Mouse (Mus musculus) lung, adult 2 months (tissue): Measurements from ENCODE around the gene Rnf44. TPM values are rescaled to one million over a fixed set of nuclear protein-coding genes. Genes with fewer than 3 reads are reported as not detected.
A peak's percentile ranks its signal among the peaks of the same experiment; 100 is the strongest.

Source experiments
- DNase-seq: peaks from one replicate; pipeline ENCODE4 v3.0.0; 2022
- H3K4me1 ChIP-seq: fragments of 200-500 bp; 2 replicates; pipeline ENCODE4 v1.6.1; 2011; ENCODE audit warnings: low read length; ENCODE audit not compliant: control insufficient read depth, insufficient read depth
- H3K4me3 ChIP-seq: fragments of 200-500 bp; replicated peaks from 2 replicates; pipeline ENCODE3; 2011; ENCODE audit warnings: low read depth, mild to moderate bottlenecking, control low read depth, low read length; ENCODE audit errors: extremely low read depth
- CTCF ChIP-seq: fragments of 200-500 bp; IDR thresholded peaks from 2 replicates; pipeline ENCODE4 v1.5.1; 2011; ENCODE audit warnings: mild to moderate bottlenecking, low read length, control low read depth; ENCODE audit not compliant: insufficient read depth
- POLR2A ChIP-seq: fragments of 200-500 bp; IDR thresholded peaks from 2 replicates; pipeline ENCODE4 v1.6.1; 2011; ENCODE audit warnings: low read depth, mild to moderate bottlenecking, control low read depth, low read length, borderline replicate concordance; ENCODE audit errors: extremely low read depth
- WGBS: fragments of 180-500 bp; shearing (Covaris S2); methylation state at CpG from one replicate; pipeline ENCODE4 v1.1.7; 2018; 5-methylcytosine and 5-hydroxymethylcytosine counted together
- polyA plus RNA-seq: library from polyadenylated mRNA; depleted of rRNA; stranded (reverse); fragments of >200 nt; gene quantifications from 2 replicates; pipeline ENCODE4 v1.2.3, GENCODE M21; 2012

Rnf44 gene
- polyA plus RNA-seq, 1 experiment, result 256 TPM

- DNase-seq, result peak; percentile 76
- TF ChIP-seq POLR2A, result peak; percentile 38; the same call in 1 of the 2 replicates
- TF ChIP-seq CTCF, result no peak
- Histone ChIP-seq H3K4me1 (peaks cover 22% of the 10 kb centered on the region), H3K4me3 (peak overlapping the region; percentile 62)
- WGBS, result under 1% methylated on average over 35 of the region's 35 CpGs
Observed at GRCm38 (mm10) chr13:54687096-54687495, 6.6 kb downstream of the Rnf44 start.

GRCm38 (mm10) chr13:54686139-54687053, 7.3 kb downstream of the Rnf44 start:
- DNase-seq, result no peak
- H3K4me3 ChIP-seq, result peak overlapping the region; percentile 62
- TF ChIP-seq POLR2A (no peak), CTCF (no peak)
- 4% methylated on average over 19 of the region's 19 CpGs for WGBS
- H3K4me1 ChIP-seq, result peaks cover 17% of the 10 kb centered on the region

- no peak overlapping the region for H3K4me3 ChIP-seq
- peak; percentile 56 for DNase-seq
- 48% methylated on average over 2 of the region's 2 CpGs for WGBS
- TF ChIP-seq POLR2A (no peak), CTCF (peak; percentile 71)
- H3K4me1 ChIP-seq, result peaks cover 17% of the 10 kb centered on the region
Observed at GRCm38 (mm10) chr13:54685174-54685573, 8.5 kb downstream of the Rnf44 start.

GRCm38 (mm10) chr13:54684140-54684896, 9.4 kb downstream of the Rnf44 start:
- Histone ChIP-seq H3K4me1 (peaks cover 17% of the 10 kb centered on the region), H3K4me3 (no peak overlapping the region)
- TF ChIP-seq POLR2A, result no peak
- TF ChIP-seq CTCF, result no peak
- WGBS, result 77% methylated on average over 3 of the region's 3 CpGs
- no peak for DNase-seq

GRCm38 (mm10) chr13:54683301-54683700, 10.4 kb downstream of the Rnf44 start:
- Histone ChIP-seq H3K4me1 (peaks cover 17% of the 10 kb centered on the region), H3K4me3 (no peak overlapping the region)
- WGBS, result 91% methylated on average over 3 of the region's 3 CpGs
- DNase-seq, result no peak
- TF ChIP-seq POLR2A, result no peak
- no peak for TF ChIP-seq CTCF

- DNase-seq, result no peak
- no peak overlapping the region for H3K4me3 ChIP-seq
- WGBS, result 80% methylated on average over 8 of the region's 8 CpGs
- H3K4me1 ChIP-seq, result peaks cover 13% of the 10 kb centered on the region
- TF ChIP-seq CTCF (no peak), POLR2A (no peak)
Observed at GRCm38 (mm10) chr13:54681291-54681690, 12.4 kb downstream of the Rnf44 start.

- WGBS, result 79% methylated on average over 17 of the region's 17 CpGs
- no peak for DNase-seq
- Histone ChIP-seq H3K4me3 (no peak overlapping the region), H3K4me1 (peaks cover 7% of the 10 kb centered on the region)
- no peak for TF ChIP-seq CTCF
- no peak for TF ChIP-seq POLR2A
Observed at GRCm38 (mm10) chr13:54680184-54680853, 13.4 kb downstream of the Rnf44 start.

- no peak overlapping the region for H3K4me3 ChIP-seq
- no peaks in the 10 kb centered on the region for H3K4me1 ChIP-seq
- no peak for DNase-seq
- WGBS, result 65% methylated on average over 4 of the region's 4 CpGs
- TF ChIP-seq POLR2A, result no peak
- TF ChIP-seq CTCF, result no peak
Observed at GRCm38 (mm10) chr13:54678263-54678662, 15.4 kb downstream of the Rnf44 start.

GRCm38 (mm10) chr13:54675895-54676590, 17.7 kb downstream of the Rnf44 start:
- 56% methylated on average over 11 of the region's 11 CpGs for WGBS
- no peak for DNase-seq
- no peak for TF ChIP-seq POLR2A
- TF ChIP-seq CTCF, result no peak

More at GRCm38 (mm10) chr13:54675895-54676590, 17.7 kb downstream of the Rnf44 start:
- H3K4me1 ChIP-seq, result no peaks in the 10 kb centered on the region
- no peak overlapping the region for H3K4me3 ChIP-seq
